Mouse (Mus musculus): ENCODE data around the gene Acap1.

- TF ChIP-seq CTCF (IDR thresholded peaks at IDR 0.05; ENCODE audit: low read depth) (no peak), EP300 (IDR thresholded peaks at IDR 0.05; ENCODE audit: low read depth) (no peak)
Measured at GRCm38 (mm10) chr11:69939181-69939580, 43.8 kb upstream of the Acap1 start.
